11 mouse cellular contexts compared by ENCODE assay signal in genomic region chrX:11801208-11801607, GRCm38 (mm10).
A peak's percentile ranks its signal among the peaks of the same experiment; 100 is the strongest.
DNase-seq lines count a peak whose midpoint lies in the region; ATAC-seq and TF ChIP-seq lines count a peak whose summit lies in the region.
"Had no signal": no experiment of that assay in that cellular context is flagged by ENCODE, and none has a peak within 500 bp of the region (broad histone marks: within the 10 kb centered on the region; RNA-seq: fewer than 3 reads in every experiment).

No protein-coding gene starts in this region.

- peak; percentile 62 for TF ChIP-seq CTCF in layer of hippocampus, adult 2 months (conservative IDR thresholded peaks at IDR 0.05)

- no peak for ATAC-seq in CD4-positive, CD25-positive, alpha-beta regulatory T cell, adult 4 months
- ATAC-seq: inflammation-experienced regulatory T-cells, adult 6 months had no signal

- no peak overlapping the region for H3K4me3 ChIP-seq in layer of hippocampus, adult 2 months
- H3K4me3 ChIP-seq: erythroblast, embryonic 14.5 days; limb, embryonic 10.5 days had no signal

- no peak overlapping the region for H3K27ac ChIP-seq in layer of hippocampus, adult 2 months
- H3K27ac ChIP-seq: limb, embryonic 10.5 days had no signal

- DNase-seq in CD4-positive, CD25-positive, alpha-beta regulatory T cell, adult 2 months (ENCODE audit: low read depth, low spot score) = peak; percentile 63
- DNase-seq in layer of hippocampus, adult 2 months (ENCODE audit: low spot score in 2 of 2) = no peak
- DNase-seq in layer of hippocampus, postnatal 36 days = no peak
- DNase-seq in thymus, postnatal 0 days (ENCODE audit: low spot score) = peak; percentile 35
- no peak for DNase-seq in thymus, adult 18-20 months
- DNase-seq in T-cell, adult 2 months (ENCODE audit: low spot score) = no peak
- no peak for DNase-seq in right cerebral cortex, postnatal 25 days

Comparison
In these comparisons a context has a peak if more than half of its experiments do, and no peak if none do; other contexts are left out.
1. DNase-seq: peak in CD4-positive, CD25-positive, alpha-beta regulatory T cell, adult 2 months (single experiment) and thymus, postnatal 0 days (single experiment); none in layer of hippocampus, adult 2 months (0 of 2), layer of hippocampus, postnatal 36 days (0 of 2), thymus, adult 18-20 months (0 of 2), T-cell, adult 2 months (single experiment) and right cerebral cortex, postnatal 25 days (single experiment).